Mouse (Mus musculus): ENCODE results near the gene Fign.
A peak's percentile ranks its signal among the peaks of the same experiment; 100 is the strongest.

The Fign gene

DNA sequence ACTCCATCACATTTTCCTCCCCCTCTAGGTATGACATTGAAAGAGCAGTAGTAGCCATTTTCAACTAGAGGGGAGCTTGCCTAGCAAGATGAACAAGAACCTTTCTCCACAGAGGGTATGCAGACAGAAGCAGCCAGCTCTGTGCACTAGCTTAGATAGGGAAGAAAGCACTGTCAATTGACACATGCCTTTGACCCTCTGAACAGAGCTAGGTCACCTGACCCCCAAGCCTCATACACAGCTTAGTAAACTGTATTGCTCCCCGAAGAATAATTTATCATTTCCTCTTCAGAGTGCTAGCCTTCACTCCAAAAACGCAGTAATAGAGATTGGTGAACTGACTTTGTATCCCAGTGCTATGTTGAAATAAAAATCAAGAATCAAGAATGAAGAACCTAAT lies 49.7 kb downstream of the Fign start:
- DNase-seq: no peak

DNA sequence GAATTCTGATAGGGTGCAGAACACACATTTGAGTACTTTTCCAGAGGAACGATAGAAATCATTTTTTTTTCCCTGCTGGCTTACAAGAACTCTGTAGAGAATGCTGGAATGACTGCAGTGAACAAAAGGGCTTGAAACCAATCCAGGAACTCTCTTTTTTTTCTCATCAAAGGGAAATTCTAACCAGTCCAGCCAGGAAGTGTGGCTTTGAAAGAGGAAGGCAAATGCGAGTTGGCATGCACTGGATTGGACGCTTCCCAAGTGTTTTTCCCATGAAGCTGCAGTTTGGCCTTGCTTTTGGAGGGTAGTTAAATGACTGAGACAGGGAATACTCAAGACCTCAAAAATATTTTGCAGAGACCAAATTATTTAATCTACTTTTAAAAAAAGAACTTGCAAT lies 54.7 kb downstream of the Fign start:
- DNase-seq: peak; percentile 39 to 48

DNA sequence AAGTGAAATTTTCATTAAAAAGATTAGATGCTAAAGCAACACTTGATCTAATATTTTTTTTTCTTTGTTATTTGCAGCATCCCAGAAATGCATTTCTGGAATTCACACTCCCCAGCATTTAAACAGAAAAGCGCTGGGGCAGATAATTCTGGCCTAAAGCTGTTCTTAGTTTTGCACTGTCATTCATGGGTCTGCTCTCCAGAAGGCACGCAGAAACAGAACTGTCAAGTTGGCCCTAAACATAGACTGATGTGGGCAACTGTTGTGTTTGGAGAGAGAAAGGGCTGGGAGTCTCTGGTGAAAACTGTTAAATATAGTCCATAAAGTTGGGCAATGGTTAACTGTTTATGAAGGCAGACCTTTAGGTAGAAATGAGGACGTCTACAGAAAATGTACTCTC lies 62.4 kb downstream of the Fign start:
- DNase-seq: no peak

DNA sequence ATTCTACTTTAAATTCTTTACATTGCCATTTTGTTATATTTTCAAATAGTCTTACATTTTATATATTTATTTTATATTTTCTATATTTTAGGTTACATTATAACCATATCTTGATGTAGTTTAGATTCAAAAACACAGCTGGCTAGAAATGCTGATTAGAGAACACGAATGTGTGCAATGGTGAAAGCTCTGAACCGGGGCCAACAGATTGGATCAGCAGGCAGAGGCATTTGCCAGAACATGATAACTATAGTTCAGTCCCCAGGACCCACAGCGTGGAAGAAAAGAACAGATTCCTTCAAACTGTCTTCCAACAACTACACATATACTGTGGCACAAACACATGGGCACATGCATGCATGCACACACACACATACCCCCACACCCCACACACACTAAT lies 64.0 kb downstream of the Fign start:
- no peak for DNase-seq

DNA sequence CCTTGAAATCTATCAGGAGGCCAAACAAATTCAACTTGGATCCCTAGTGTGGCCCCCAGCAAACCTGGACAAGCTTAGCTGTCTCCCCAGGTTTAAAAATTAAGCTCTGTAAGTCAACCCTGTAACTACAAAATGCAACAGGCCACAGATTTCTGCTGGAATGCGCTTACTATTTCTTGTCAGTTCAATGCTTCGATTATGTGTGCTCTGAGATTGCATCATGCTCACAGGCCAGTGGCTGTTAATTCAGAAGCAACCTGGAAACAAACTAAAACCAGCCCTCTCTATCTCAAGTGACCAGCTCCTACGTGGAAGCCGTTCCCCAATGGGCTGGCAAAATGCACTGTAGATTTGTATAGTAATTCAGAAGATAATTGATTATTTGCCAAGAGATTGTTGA lies 71.9 kb downstream of the Fign start:
- DNase-seq: no peak

DNA sequence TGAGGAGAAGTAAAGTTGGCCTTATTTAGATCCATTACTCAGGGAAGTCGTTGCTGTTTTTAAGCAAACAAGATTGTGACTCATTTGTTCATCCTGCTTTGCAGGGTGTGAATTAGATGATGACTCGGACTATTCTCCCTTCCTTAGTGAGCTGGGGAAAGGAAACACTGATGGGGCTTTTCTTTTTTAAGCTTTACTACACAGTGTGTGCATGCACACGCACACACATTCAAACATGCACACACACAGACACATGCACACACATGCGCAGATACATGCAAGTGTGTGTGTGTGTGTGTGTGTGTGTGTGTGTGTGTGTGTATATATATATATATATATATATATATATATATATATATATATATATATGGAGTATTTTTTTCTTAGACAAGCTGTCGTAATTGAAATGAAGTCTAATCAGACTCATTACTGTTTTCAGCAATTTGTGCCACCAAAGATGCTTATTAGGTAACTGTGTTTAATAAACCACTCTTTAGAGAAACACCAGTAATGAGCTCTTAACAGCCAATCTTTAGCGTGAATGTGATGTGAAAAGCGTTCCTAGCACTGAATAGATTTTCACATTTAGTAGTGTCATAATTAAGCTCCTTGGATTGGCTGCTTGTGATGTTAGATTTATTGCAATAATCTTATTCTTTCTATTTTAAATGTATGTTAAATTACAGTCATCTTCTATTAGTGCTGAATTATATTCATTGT lies 103.4 kb downstream of the Fign start:
- DNase-seq: no peak

DNA sequence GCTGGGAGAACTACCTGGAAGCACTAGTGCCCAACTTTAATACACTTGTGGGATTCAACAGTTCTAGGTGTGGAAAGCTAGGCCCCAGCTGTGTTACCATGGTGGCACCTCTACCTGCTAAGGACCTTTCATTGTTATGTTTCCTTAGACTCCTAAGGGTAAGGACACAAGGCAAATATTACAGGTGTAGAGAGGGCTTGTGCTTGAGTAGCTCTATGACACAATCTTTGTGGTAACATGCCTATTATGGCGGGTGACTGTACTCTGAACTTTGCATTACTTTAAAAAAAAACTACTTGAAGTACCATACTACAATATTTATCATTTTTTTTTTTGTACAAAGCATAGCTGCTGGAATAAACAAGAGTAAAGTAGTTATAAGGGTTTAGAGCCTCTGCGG lies 112.4 kb downstream of the Fign start:
- DNase-seq: no peak

DNA sequence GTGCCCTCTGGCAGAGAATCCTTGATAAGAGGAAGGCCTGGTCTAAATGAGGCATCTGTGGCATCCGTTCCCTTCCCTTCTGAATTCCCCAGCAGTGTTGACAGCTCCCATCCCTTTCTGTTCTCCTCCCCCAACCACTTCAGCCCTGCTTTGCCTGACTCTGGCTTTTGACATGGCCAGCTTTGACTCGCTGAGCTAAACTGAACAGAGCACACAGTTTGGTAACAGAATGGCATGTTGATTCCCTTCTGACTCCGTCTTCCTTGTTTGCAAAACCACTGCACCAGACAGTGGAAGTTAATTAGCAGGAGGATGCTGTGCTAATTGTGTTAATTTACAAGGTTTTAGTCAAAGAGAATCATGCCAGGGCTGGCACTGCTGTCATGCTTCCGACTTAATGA lies 115.5 kb downstream of the Fign start:
- DNase-seq: no peak

DNA sequence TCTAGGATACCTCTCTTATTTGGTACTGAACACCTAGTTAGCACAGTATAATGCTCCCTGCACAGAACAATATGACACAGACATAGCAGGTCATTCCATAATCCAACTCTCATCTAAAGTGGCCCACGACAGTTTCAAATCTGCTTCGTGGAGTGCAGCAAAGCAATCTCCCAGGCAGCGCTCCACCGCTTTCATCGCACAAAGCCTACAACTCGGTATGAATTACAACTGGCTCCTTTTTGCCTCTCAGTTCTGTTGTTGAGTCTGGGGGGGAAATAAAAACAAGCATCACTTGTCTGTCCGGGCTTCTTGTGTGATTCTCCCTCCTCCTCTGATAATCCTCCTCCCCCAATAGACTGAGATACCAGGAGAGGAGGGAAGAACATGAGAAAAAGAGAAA lies 116.4 kb downstream of the Fign start:
- DNase-seq: no peak

DNA sequence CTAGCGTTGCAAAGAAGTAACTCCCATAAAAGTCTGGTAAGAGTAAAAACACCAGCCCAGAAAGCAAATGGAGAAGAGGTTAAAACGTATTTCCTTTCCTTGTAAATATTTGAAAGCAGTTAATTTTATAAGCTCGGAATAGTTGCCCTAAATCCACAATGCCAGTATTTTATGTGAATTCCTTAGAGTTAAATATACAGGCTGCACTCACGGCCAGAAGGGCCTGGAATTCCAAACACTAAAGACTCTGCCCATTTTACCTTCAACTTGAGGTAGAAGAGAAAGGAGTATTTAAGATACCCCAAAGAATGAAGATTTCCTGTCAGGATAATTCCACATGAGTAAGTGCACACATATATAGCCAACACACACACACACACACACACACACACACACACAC lies 128.2 kb downstream of the Fign start:
- DNase-seq: no peak

DNA sequence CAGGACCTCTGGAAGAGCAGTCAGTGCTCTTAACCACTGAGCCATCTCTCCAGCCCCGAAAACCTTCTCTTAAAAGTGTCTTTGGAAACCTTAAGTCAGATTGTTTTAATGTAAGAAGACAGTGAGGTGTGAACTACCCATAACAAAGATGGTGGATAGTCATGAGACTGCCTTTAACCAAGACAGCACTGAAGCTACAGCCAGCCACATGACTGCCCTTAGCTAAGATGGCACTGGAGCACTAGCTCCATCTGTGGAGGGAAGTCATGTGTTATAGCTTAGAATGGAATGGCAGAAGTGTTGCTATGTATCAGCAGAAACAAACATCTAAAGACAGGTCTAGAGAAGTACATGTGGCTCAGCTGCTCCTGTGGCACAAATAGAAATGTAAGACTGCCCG lies 166.8 kb downstream of the Fign start:
- no peak for DNase-seq

DNA sequence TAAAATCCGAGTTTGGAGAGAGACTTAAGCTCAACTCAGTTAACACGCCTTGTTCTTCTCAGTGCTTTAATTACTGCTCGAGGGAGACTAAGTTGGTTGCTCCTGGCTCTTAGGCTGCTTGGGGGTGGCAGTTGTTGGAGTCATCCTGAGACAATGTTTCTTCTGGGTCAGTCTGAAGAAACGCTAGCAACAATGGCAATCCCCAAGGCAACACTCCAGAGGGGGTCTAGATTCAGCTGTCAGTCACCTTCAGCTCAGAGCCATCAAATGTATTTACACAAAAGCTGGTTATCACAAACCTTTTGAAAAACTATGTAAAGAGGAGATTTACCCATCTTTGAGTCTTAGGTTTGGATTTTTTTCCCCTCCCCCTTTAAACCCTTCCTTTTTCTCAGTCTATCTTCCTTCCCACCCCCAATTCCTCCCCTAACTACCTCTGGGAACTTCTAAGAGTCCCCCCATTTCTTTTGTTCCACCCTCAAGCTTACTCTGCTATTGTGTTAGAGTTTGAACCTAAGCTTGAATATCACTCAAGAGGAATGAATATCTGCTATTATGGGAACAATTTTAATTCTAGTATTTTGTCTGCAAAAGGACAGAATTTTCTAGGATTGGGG lies 171.2 kb downstream of the Fign start:
- DNase-seq: no peak

DNA sequence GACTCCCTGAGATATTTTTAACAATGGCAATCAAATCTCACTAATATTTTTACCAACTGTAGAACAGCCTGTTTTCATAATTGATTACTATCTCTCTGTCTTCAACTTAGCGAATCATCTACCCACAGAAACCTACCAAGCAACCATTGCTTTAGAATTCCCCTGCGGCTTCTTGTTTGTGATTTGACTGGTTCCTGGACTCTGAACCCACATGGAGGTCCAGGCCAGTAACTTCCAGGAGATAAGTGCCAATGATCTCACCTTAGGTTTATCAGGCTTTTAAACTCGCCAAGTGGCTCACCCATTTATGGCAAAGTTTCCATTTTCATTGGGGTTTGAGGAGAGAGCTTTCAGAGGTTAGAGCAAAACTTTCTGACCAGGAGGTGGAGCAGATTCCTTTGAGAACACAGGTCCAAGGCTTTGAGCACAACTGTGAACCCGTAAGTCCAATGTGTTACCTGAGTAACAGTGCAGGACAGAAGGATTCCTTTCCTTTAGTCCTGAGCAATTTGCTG lies 172.1 kb downstream of the Fign start:
- peak in 1 of 2 experiments; percentile 2 for DNase-seq
